Mouse (Mus musculus): ENCODE measurements at regions not wholly inside any gene's neighbourhood (a gene's known extent, or its start where the extent isn't known, plus 50 kb on each side); places are given as distances from the start of the nearest gene placed in this dataset.

- Histone ChIP-seq H3K9me3 (ENCODE audit: control insufficient read depth) (no peaks in the 10 kb centered on the region), H3K4me2 (replicated peaks; ENCODE audit: low read depth) (no peak overlapping the region), H3K36me3 (ENCODE audit: control insufficient read depth, insufficient read depth) (no peaks in the 10 kb centered on the region), H3K4me3 (ENCODE audit: low read depth, low read length) (no peak overlapping the region), H3K4me1 (replicated peaks; ENCODE audit: control insufficient read depth, insufficient read depth, low read length) (no peaks in the 10 kb centered on the region), H3K27ac (ENCODE audit: low read depth, low read length) (no peak overlapping the region), H3K27me3 (replicated peaks; ENCODE audit: control insufficient read depth, insufficient read depth, low read length) (no peaks in the 10 kb centered on the region), H3K9ac (ENCODE audit: low read depth, low read length) (no peak overlapping the region)
- ATAC-seq: no peak
- WGBS: 95% methylated on average over 1 of the region's 1 CpGs
- TF ChIP-seq CTCF (IDR thresholded peaks at IDR 0.05; ENCODE audit: low read depth): no peak
Measured at GRCm38 (mm10) chr1:124584620-124585019, 539.3 kb upstream of the Dpp10 start.
